Mouse (Mus musculus) kidney, adult 2 months (tissue): ENCODE measurements around the gene Dennd2a.

Source experiments
- CTCF ChIP-seq: fragments of 200-500 bp; conservative IDR thresholded peaks from 2 replicates; pipeline ENCODE4 v1.5.1; 2011; ENCODE audit warnings: low read depth, mild to moderate bottlenecking, control low read depth, low read length, moderate library complexity, mixed read lengths; ENCODE audit not compliant: insufficient read depth, insufficient read length
- POLR2A ChIP-seq: fragments of 200-500 bp; IDR thresholded peaks from one replicate; pipeline ENCODE4 v1.6.1; 2011; ENCODE audit warnings: low read depth, low read length, control low read depth

- TF ChIP-seq CTCF, result no peak
- TF ChIP-seq POLR2A, result no peak
Measured at GRCm38 (mm10) chr6:39515040-39515738, 42.5 kb downstream of the Dennd2a start.
